Mouse (Mus musculus) ES-E14 (cell line): Measurements from ENCODE around the gene Mmd.

Experiments used
- CHD2 ChIP-seq: IDR thresholded peaks from 2 replicates; pipeline ENCODE4 v1.6.1; 2014; ENCODE audit warnings: mild to moderate bottlenecking, low read depth, low read length, inconsistent platforms
- HCFC1 ChIP-seq: IDR thresholded peaks from 2 replicates; pipeline ENCODE4 v1.6.1; 2012; ENCODE audit warnings: low read length, inconsistent platforms, borderline replicate concordance; ENCODE audit not compliant: insufficient read depth
- MAFK ChIP-seq: IDR thresholded peaks from 2 replicates; pipeline ENCODE4 v1.6.1; 2014; ENCODE audit warnings: mild to moderate bottlenecking, low read depth, low read length, inconsistent platforms; ENCODE audit not compliant: insufficient read depth
- ZC3H11A ChIP-seq: IDR thresholded peaks from 2 replicates; pipeline ENCODE4 v1.6.1; 2012; ENCODE audit warnings: low read depth, mild to moderate bottlenecking, inconsistent platforms, low read length, borderline replicate concordance

DNA sequence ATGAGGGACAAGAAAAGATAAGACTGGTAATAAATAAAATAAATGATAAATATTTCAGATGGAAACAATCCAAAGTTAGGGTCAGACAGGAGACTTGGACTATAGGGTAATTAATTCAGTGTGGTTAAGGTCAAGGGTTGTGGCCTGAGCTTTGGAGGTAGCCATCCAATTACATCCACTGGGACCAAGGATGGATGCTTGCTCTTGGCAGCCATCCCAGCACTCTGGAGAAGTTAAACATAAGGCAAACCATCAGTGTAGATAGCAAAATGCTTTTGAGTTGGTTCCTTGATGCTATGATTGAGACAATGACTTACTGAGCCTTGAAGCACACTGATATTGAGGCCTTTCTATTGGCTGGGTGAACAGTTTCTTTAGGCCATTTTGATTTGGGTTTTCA is 43.5 kb downstream of the Mmd start:
- TF ChIP-seq CHD2, result no peak
- no peak for TF ChIP-seq HCFC1
- no peak for TF ChIP-seq MAFK
- no peak for TF ChIP-seq ZC3H11A
